Mouse (Mus musculus) cerebellum, adult (tissue): ENCODE measurements around the gene Lzic.
A peak's percentile ranks its signal among the peaks of the same experiment; 100 is the strongest.
"Not testable (repeated sequence)": the region's sequence is repeated elsewhere in the genome, so short reads cannot be mapped to it uniquely, and the experiment has no call there.

ENCODE experiments used
- ATAC-seq: cut with Nextera tagmentation; 2 replicates; pipeline ENCODE4 v1.9.2; 2017; ENCODE audit warnings: mild to moderate bottlenecking, moderate library complexity, mixed read lengths; ENCODE audit not compliant: insufficient number of reproducible peaks, low FRiP score, low TSS enrichment

Lzic gene

GRCm38 (mm10) chr4:149485053-149485824 is at the start of gene Lzic, which contains the start of gene Nmnat1:
Gene Lzic (plus strand): TSS chr4:149485229.
Gene Nmnat1 (minus strand): TSS chr4:149485202.
- peak; percentile 94 for ATAC-seq

GRCm38 (mm10) chr4:149440576-149440975 is 44.5 kb upstream of the Lzic start:
- ATAC-seq: no peak

- no peak for ATAC-seq
Observed at GRCm38 (mm10) chr4:149442436-149442835, 42.6 kb upstream of the Lzic start.

GRCm38 (mm10) chr4:149444465-149444864 is 40.6 kb upstream of the Lzic start:
- no peak for ATAC-seq

- peak; percentile 96 for ATAC-seq
Observed at GRCm38 (mm10) chr4:149444964-149445701, 39.9 kb upstream of the Lzic start.

GRCm38 (mm10) chr4:149445868-149446267 is 39.2 kb upstream of the Lzic start:
- no peak for ATAC-seq

- ATAC-seq: no peak
Observed at GRCm38 (mm10) chr4:149446309-149446708, 38.7 kb upstream of the Lzic start.

- no peak for ATAC-seq
Observed at GRCm38 (mm10) chr4:149450636-149451035, 34.4 kb upstream of the Lzic start.

- no peak for ATAC-seq
Observed at GRCm38 (mm10) chr4:149453656-149454055, 31.4 kb upstream of the Lzic start.

- ATAC-seq: no peak
Observed at GRCm38 (mm10) chr4:149454263-149454662, 30.8 kb upstream of the Lzic start.

- ATAC-seq: no peak
Observed at GRCm38 (mm10) chr4:149454879-149455278, 30.1 kb upstream of the Lzic start, which contains the start of gene Rbp7. Gene Rbp7 (minus strand): TSS chr4:149454978.

- ATAC-seq: not testable (repeated sequence)
Observed at GRCm38 (mm10) chr4:149457163-149457562, 27.9 kb upstream of the Lzic start.

- no peak for ATAC-seq
Observed at GRCm38 (mm10) chr4:149457831-149458430, 27.1 kb upstream of the Lzic start.

- no peak for ATAC-seq
Observed at GRCm38 (mm10) chr4:149458526-149458925, 26.5 kb upstream of the Lzic start.

- no peak for ATAC-seq
Observed at GRCm38 (mm10) chr4:149459425-149459824, 25.6 kb upstream of the Lzic start.

- not testable (repeated sequence) for ATAC-seq
Observed at GRCm38 (mm10) chr4:149460475-149460874, 24.6 kb upstream of the Lzic start.

GRCm38 (mm10) chr4:149461579-149462304 is 23.3 kb upstream of the Lzic start:
- ATAC-seq: peak; percentile 67

- 0 out of 2 replicates have a peak, but pooled peaks have one; percentile 20 for ATAC-seq
Observed at GRCm38 (mm10) chr4:149462305-149462971, 22.6 kb upstream of the Lzic start.

- no peak for ATAC-seq
Observed at GRCm38 (mm10) chr4:149463435-149463950, 21.5 kb upstream of the Lzic start.

GRCm38 (mm10) chr4:149469557-149469956 is 15.5 kb upstream of the Lzic start:
- no peak for ATAC-seq
